Mouse (Mus musculus) thymus, postnatal 14 days (tissue): ENCODE results near the gene Emid1.

ENCODE experiments used
- DNase-seq: peaks from one replicate; pipeline ENCODE4 v3.0.0; 2021

The Emid1 gene

GRCm38 (mm10) chr11:5160722-5161485, 8.8 kb upstream of the Emid1 start:
- DNase-seq: peak; percentile 84

GRCm38 (mm10) chr11:5158056-5158455, 6.0 kb upstream of the Emid1 start:
- DNase-seq: no peak

GRCm38 (mm10) chr11:5154961-5155805, 3.1 kb upstream of the Emid1 start:
- DNase-seq: no peak

- no peak for DNase-seq
These were observed 818 bp downstream of the Emid1 start for GRCm38 (mm10) chr11:5151247-5151630.

GRCm38 (mm10) chr11:5150416-5151246, 1.4 kb downstream of the Emid1 start:
- peak; percentile 45 for DNase-seq

GRCm38 (mm10) chr11:5149955-5150354, 2.1 kb downstream of the Emid1 start:
- DNase-seq: no peak

GRCm38 (mm10) chr11:5149249-5149648, 2.8 kb downstream of the Emid1 start:
- DNase-seq: no peak

- no peak for DNase-seq
These were observed 6.5 kb downstream of the Emid1 start for GRCm38 (mm10) chr11:5145600-5145999.

- no peak for DNase-seq
These were observed 10.1 kb downstream of the Emid1 start for GRCm38 (mm10) chr11:5141965-5142364.

- DNase-seq: no peak
These were observed 10.8 kb downstream of the Emid1 start for GRCm38 (mm10) chr11:5141252-5141651.

GRCm38 (mm10) chr11:5140619-5141018, 11.4 kb downstream of the Emid1 start:
- DNase-seq: no peak

GRCm38 (mm10) chr11:5139372-5139771, 12.7 kb downstream of the Emid1 start:
- no peak for DNase-seq

GRCm38 (mm10) chr11:5138642-5139041, 13.4 kb downstream of the Emid1 start:
- no peak for DNase-seq

GRCm38 (mm10) chr11:5135914-5136313, 16.1 kb downstream of the Emid1 start:
- DNase-seq: no peak

GRCm38 (mm10) chr11:5132751-5133150, 19.3 kb downstream of the Emid1 start:
- no peak for DNase-seq

- DNase-seq: no peak
These were observed 21.9 kb downstream of the Emid1 start for GRCm38 (mm10) chr11:5130111-5130665.

- no peak for DNase-seq
These were observed 23.0 kb downstream of the Emid1 start for GRCm38 (mm10) chr11:5129035-5129480.

GRCm38 (mm10) chr11:5125713-5126112, 26.3 kb downstream of the Emid1 start:
- no peak for DNase-seq

- peak; percentile 95 for DNase-seq
These were observed 37.0 kb downstream of the Emid1 start for GRCm38 (mm10) chr11:5114931-5115581.

- DNase-seq: no peak
These were observed 38.4 kb downstream of the Emid1 start for GRCm38 (mm10) chr11:5113645-5114044.

- no peak for DNase-seq
These were observed 42.6 kb downstream of the Emid1 start for GRCm38 (mm10) chr11:5109441-5109840.

GRCm38 (mm10) chr11:5103986-5104509, 48.0 kb downstream of the Emid1 start:
- DNase-seq: no peak
